ENCODE assay signal across 19 mouse cellular contexts in genomic region chr10:95567550-95567949, GRCm38 (mm10). TPM values are rescaled to one million over a fixed set of nuclear protein-coding genes. Genes with fewer than 3 reads are reported as not detected.
A peak's percentile ranks its signal among the peaks of the same experiment; 100 is the strongest.
DNase-seq lines count a peak whose midpoint lies in the region; ATAC-seq lines count a peak whose summit lies in the region.
"Had no signal": no experiment of that assay in that cellular context is flagged by ENCODE, and none has a peak within 500 bp of the region (broad histone marks: within the 10 kb centered on the region; RNA-seq: fewer than 3 reads in every experiment).

No protein-coding gene starts in this region.

- H3K27ac ChIP-seq in heart, embryonic 13.5 days (replicated peaks) = no peak overlapping the region
- H3K27ac ChIP-seq in liver, embryonic 13.5 days = peak overlapping the region; percentile 91
- peak overlapping the region; percentile 75 for H3K27ac ChIP-seq in kidney, embryonic 15.5 days
- H3K27ac ChIP-seq: embryonic facial prominence, embryonic 12.5 days; heart, embryonic 10.5 days; hindbrain, embryonic 15.5 days; limb, embryonic 15.5 days had no signal

- intact Hi-C loops in heart, postnatal 25 days (cut with DNase I) = no loop called here

- DNase-seq in heart, postnatal 25 days (ENCODE audit: low spot score) = no peak
- no peak for DNase-seq in liver, embryonic 13.5 days
- no peak for DNase-seq in liver
- no peak for DNase-seq in urinary bladder, postnatal 4 days (ENCODE audit: low spot score in 2 of 2)
- DNase-seq: adrenal gland, adult 8-10 months; cerebellum, adult 8-10 months; gastrocnemius, postnatal 14 days; heart, postnatal 14 days; thymus, postnatal 14 days had no signal

- no peaks in the 10 kb centered on the region for H3K36me3 ChIP-seq in heart, embryonic 13.5 days
- H3K36me3 ChIP-seq in liver, embryonic 13.5 days = no peaks in the 10 kb centered on the region
- no peaks in the 10 kb centered on the region for H3K36me3 ChIP-seq in kidney, embryonic 15.5 days
- H3K36me3 ChIP-seq: embryonic facial prominence, embryonic 12.5 days; heart, embryonic 10.5 days; hindbrain, embryonic 15.5 days; limb, embryonic 15.5 days had no signal

- no peak for ATAC-seq in heart, embryonic 13.5 days (ENCODE audit: extremely low read depth, insufficient number of reproducible peaks, low FRiP score, low TSS enrichment)
- no peak for ATAC-seq in liver, embryonic 13.5 days (ENCODE audit: low read depth)
- ATAC-seq in kidney, embryonic 15.5 days (replicated peaks; ENCODE audit: low FRiP score) = peak; percentile 57
- ATAC-seq in inflammation-experienced regulatory T-cells, adult 6 months = no peak
- ATAC-seq: intestine, postnatal 0 days; lung, postnatal 0 days had no signal

- WGBS in heart, embryonic 13.5 days = 80% methylated on average over 5 of the region's 5 CpGs
- 77% methylated on average over 5 of the region's 5 CpGs for WGBS in liver, embryonic 13.5 days (ENCODE audit: insufficient replicate concordance)
- 31% methylated on average over 5 of the region's 5 CpGs for WGBS in kidney, embryonic 15.5 days

- no peaks in the 10 kb centered on the region for H3K27me3 ChIP-seq in heart, embryonic 13.5 days (replicated peaks)
- H3K27me3 ChIP-seq in liver, embryonic 13.5 days = no peaks in the 10 kb centered on the region
- no peaks in the 10 kb centered on the region for H3K27me3 ChIP-seq in kidney, embryonic 15.5 days
- H3K27me3 ChIP-seq: embryonic facial prominence, embryonic 12.5 days; hindbrain, embryonic 15.5 days; limb, embryonic 15.5 days had no signal

- no peaks in the 10 kb centered on the region for H3K9me3 ChIP-seq in heart, embryonic 13.5 days
- no peaks in the 10 kb centered on the region for H3K9me3 ChIP-seq in liver, embryonic 13.5 days (replicated peaks)
- H3K9me3 ChIP-seq in kidney, embryonic 15.5 days (replicated peaks) = no peaks in the 10 kb centered on the region
- H3K9me3 ChIP-seq: embryonic facial prominence, embryonic 12.5 days; heart, embryonic 10.5 days; hindbrain, embryonic 15.5 days; limb, embryonic 15.5 days had no signal

- H3K9ac ChIP-seq in heart, embryonic 13.5 days = no peak overlapping the region
- H3K9ac ChIP-seq in liver, embryonic 13.5 days = peak overlapping the region; percentile 72; the same call in 1 of the 2 replicates
- H3K9ac ChIP-seq in kidney, embryonic 15.5 days = no peak overlapping the region
- H3K9ac ChIP-seq: embryonic facial prominence, embryonic 12.5 days; hindbrain, embryonic 15.5 days; limb, embryonic 15.5 days had no signal

- H3K4me2 ChIP-seq in heart, embryonic 13.5 days = peak overlapping the region; percentile 19; the same call in 1 of the 2 replicates
- no peak overlapping the region for H3K4me2 ChIP-seq in liver, embryonic 13.5 days
- H3K4me2 ChIP-seq in kidney, embryonic 15.5 days = no peak overlapping the region
- H3K4me2 ChIP-seq: embryonic facial prominence, embryonic 12.5 days; hindbrain, embryonic 15.5 days; limb, embryonic 15.5 days; midbrain, embryonic 11.5 days had no signal

- H3K4me1 ChIP-seq in heart, embryonic 13.5 days = peaks cover 15% of the 10 kb centered on the region
- peaks cover 60% of the 10 kb centered on the region for H3K4me1 ChIP-seq in liver, embryonic 13.5 days (replicated peaks)
- H3K4me1 ChIP-seq in kidney, embryonic 15.5 days = peaks cover 30% of the 10 kb centered on the region

- H3K4me3 ChIP-seq in heart, embryonic 13.5 days = no peak overlapping the region
- no peak overlapping the region for H3K4me3 ChIP-seq in liver, embryonic 13.5 days (replicated peaks)
- H3K4me3 ChIP-seq in kidney, embryonic 15.5 days (replicated peaks) = no peak overlapping the region
- H3K4me3 ChIP-seq: embryonic facial prominence, embryonic 12.5 days; heart, embryonic 10.5 days; hindbrain, embryonic 15.5 days; limb, embryonic 15.5 days had no signal

RNA-seq across cellular contexts. Expression of gene Nudt4, which starts 3.6 kb away (rescaled TPM):
- 85.2 and 107 TPM in 2 replicates for polyA plus RNA-seq in heart, embryonic 13.5 days (2015; fragmentation: Nextera tagmentation; extraction: Ambion mirVana)
- total RNA-seq in heart, postnatal 25 days (2021) = 100 to 1,000 TPM; 263 to 282 TPM
- polyA plus RNA-seq in liver, embryonic 13.5 days (2015; fragmentation: Nextera tagmentation; extraction: Ambion mirVana) = 81.7 and 96.5 TPM in 2 replicates
- polyA plus RNA-seq in kidney, embryonic 15.5 days (2015; fragmentation: Nextera tagmentation; extraction: Ambion mirVana) = 113 and 125 TPM in 2 replicates
- polyA plus RNA-seq in inflammation-experienced regulatory T-cells, adult 6 months (2017; shearing (Covaris generic)) = 10 to 100 TPM in 2 of 3 experiments, 1 to 10 TPM in 1; 9.7 to 17.0 (median 12.9) TPM

RNA-seq across cellular contexts. Expression of gene Ube2n, which starts 52.6 kb away (rescaled TPM):
- 248 and 271 TPM in 2 replicates for polyA plus RNA-seq in heart, embryonic 13.5 days (2015; fragmentation: Nextera tagmentation; extraction: Ambion mirVana)
- total RNA-seq in heart, postnatal 25 days (2021) = 100 to 1,000 TPM in 1 of 2 experiments, 10 to 100 TPM in 1; 90.3 to 106 TPM
- polyA plus RNA-seq in liver, embryonic 13.5 days (2015; fragmentation: Nextera tagmentation; extraction: Ambion mirVana) = 183 and 200 TPM in 2 replicates
- polyA plus RNA-seq in kidney, embryonic 15.5 days (2015; fragmentation: Nextera tagmentation; extraction: Ambion mirVana) = 347 and 381 TPM in 2 replicates
- polyA plus RNA-seq in inflammation-experienced regulatory T-cells, adult 6 months (2017; shearing (Covaris generic)) = 100 to 1,000 TPM; 280 to 438 (median 366) TPM
